Mouse (Mus musculus) intestine, embryonic 16.5 days (tissue): Measurements from ENCODE around the gene Fbxo40. TPM values are rescaled to one million over a fixed set of nuclear protein-coding genes. Genes with fewer than 3 reads are reported as not detected.

Experiments
- ATAC-seq: fragments of 200-750 bp; cut with Nextera tagmentation; 2 replicates; pipeline ENCODE4 v1.8.0; 2017; ENCODE audit warnings: moderate TSS enrichment, moderate library complexity
- H3K27ac ChIP-seq: fragments of 300-500 bp; sonication (generic); 2 replicates; pipeline ENCODE4 v1.5.1; 2014; ENCODE audit warnings: mild to moderate bottlenecking, low read length
- H3K27me3 ChIP-seq: fragments of 300-500 bp; sonication (generic); replicated peaks from 2 replicates; pipeline ENCODE4 v1.6.1; 2014; ENCODE audit warnings: low read length, control low read depth, mixed read lengths; ENCODE audit not compliant: control insufficient read depth, insufficient read depth
- H3K36me3 ChIP-seq: fragments of 300-500 bp; sonication (generic); 2 replicates; pipeline ENCODE4 v1.6.1; 2014; ENCODE audit warnings: low read length, control low read depth; ENCODE audit not compliant: control insufficient read depth, insufficient read depth
- H3K4me1 ChIP-seq: fragments of 300-500 bp; sonication (generic); 2 replicates; pipeline ENCODE4 v1.6.1; 2014; ENCODE audit warnings: low read length, control low read depth, mixed read lengths; ENCODE audit not compliant: control insufficient read depth, insufficient read depth
- H3K4me2 ChIP-seq: fragments of 300-500 bp; sonication (generic); 2 replicates; pipeline ENCODE4 v1.6.1; 2014; ENCODE audit warnings: low read depth, low read length, control low read depth
- H3K4me3 ChIP-seq: fragments of 300-500 bp; sonication (generic); 2 replicates; pipeline ENCODE4 v1.5.1; 2014; ENCODE audit warnings: mild to moderate bottlenecking, low read length
- H3K9ac ChIP-seq: fragments of 300-500 bp; sonication (generic); 2 replicates; pipeline ENCODE4 v1.6.1; 2014; ENCODE audit warnings: low read depth, low read length
- H3K9me3 ChIP-seq: fragments of 300-500 bp; sonication (generic); 2 replicates; pipeline ENCODE4 v1.6.1; 2016; ENCODE audit warnings: low read length, control low read depth; ENCODE audit not compliant: control insufficient read depth
- WGBS: fragments of 180-500 bp; shearing (Covaris S2); extraction: QIAGEN DNeasy Blood & Tissue Kit; methylation state at CpG from one replicate; pipeline ENCODE4 v1.1.7; 2014; 5-methylcytosine and 5-hydroxymethylcytosine counted together
- polyA plus RNA-seq: library from polyadenylated mRNA; unstranded; fragments of >200 nt; fragmentation: Nextera tagmentation; extraction: Ambion mirVana; gene quantifications from 2 replicates; pipeline ENCODE4 v1.2.1, GENCODE M21; 2015

Fbxo40 gene
- polyA plus RNA-seq, 1 experiment from 2014 or later, result not detected

GRCm38 (mm10) chr16:36927495-36928105 lies 62.7 kb downstream of the Fbxo40 start:
- no peak overlapping the region for H3K4me3 ChIP-seq
- no peaks in the 10 kb centered on the region for H3K27me3 ChIP-seq
- H3K9ac ChIP-seq, result no peak overlapping the region
- no peak overlapping the region for H3K4me2 ChIP-seq
- ATAC-seq, result no peak
- H3K9me3 ChIP-seq, result no peaks in the 10 kb centered on the region
- 84% methylated on average over 10 of the region's 10 CpGs for WGBS
- H3K4me1 ChIP-seq, result no peaks in the 10 kb centered on the region
- H3K27ac ChIP-seq, result no peak overlapping the region
- H3K36me3 ChIP-seq, result peaks cover 18% of the 10 kb centered on the region

GRCm38 (mm10) chr16:36926514-36927447 lies 63.5 kb downstream of the Fbxo40 start:
- 90% methylated on average over 10 of the region's 10 CpGs for WGBS
- Histone ChIP-seq H3K4me3 (no peak overlapping the region), H3K9ac (no peak overlapping the region), H3K4me2 (no peak overlapping the region), H3K4me1 (no peaks in the 10 kb centered on the region), H3K9me3 (no peaks in the 10 kb centered on the region), H3K27me3 (no peaks in the 10 kb centered on the region), H3K36me3 (peaks cover 14% of the 10 kb centered on the region), H3K27ac (no peak overlapping the region)
- no peak for ATAC-seq

- peaks cover 14% of the 10 kb centered on the region for H3K36me3 ChIP-seq
- H3K27ac ChIP-seq, result no peak overlapping the region
- no peaks in the 10 kb centered on the region for H3K27me3 ChIP-seq
- ATAC-seq, result no peak
- no peak overlapping the region for H3K9ac ChIP-seq
- no peaks in the 10 kb centered on the region for H3K4me1 ChIP-seq
- H3K4me2 ChIP-seq, result no peak overlapping the region
- 72% methylated on average over 6 of the region's 6 CpGs for WGBS
- H3K4me3 ChIP-seq, result no peak overlapping the region
- no peaks in the 10 kb centered on the region for H3K9me3 ChIP-seq
Measured at GRCm38 (mm10) chr16:36925797-36926196, 64.5 kb downstream of the Fbxo40 start.

GRCm38 (mm10) chr16:36925351-36925750 lies 64.9 kb downstream of the Fbxo40 start:
- Histone ChIP-seq H3K4me2 (no peak overlapping the region), H3K27ac (no peak overlapping the region), H3K9me3 (no peaks in the 10 kb centered on the region), H3K27me3 (no peaks in the 10 kb centered on the region), H3K36me3 (peaks cover 14% of the 10 kb centered on the region), H3K4me1 (no peaks in the 10 kb centered on the region), H3K9ac (no peak overlapping the region), H3K4me3 (no peak overlapping the region)
- ATAC-seq, result no peak
- 88% methylated on average over 6 of the region's 6 CpGs for WGBS

- no peak overlapping the region for H3K4me2 ChIP-seq
- 94% methylated on average over 8 of the region's 8 CpGs for WGBS
- no peaks in the 10 kb centered on the region for H3K27me3 ChIP-seq
- H3K27ac ChIP-seq, result no peak overlapping the region
- H3K4me1 ChIP-seq, result no peaks in the 10 kb centered on the region
- H3K4me3 ChIP-seq, result no peak overlapping the region
- H3K9ac ChIP-seq, result no peak overlapping the region
- no peak for ATAC-seq
- H3K9me3 ChIP-seq, result no peaks in the 10 kb centered on the region
- H3K36me3 ChIP-seq, result peaks cover 12% of the 10 kb centered on the region
Measured at GRCm38 (mm10) chr16:36924312-36924711, 66.0 kb downstream of the Fbxo40 start.

GRCm38 (mm10) chr16:36921980-36922379 lies 68.3 kb downstream of the Fbxo40 start:
- Histone ChIP-seq H3K9me3 (no peaks in the 10 kb centered on the region), H3K4me2 (no peak overlapping the region), H3K4me1 (no peaks in the 10 kb centered on the region), H3K9ac (no peak overlapping the region), H3K4me3 (no peak overlapping the region), H3K27me3 (no peaks in the 10 kb centered on the region), H3K36me3 (peaks cover 7% of the 10 kb centered on the region; the same call in 1 of the 2 replicates), H3K27ac (no peak overlapping the region)
- WGBS, result 91% methylated on average over 6 of the region's 6 CpGs
- ATAC-seq, result no peak

- no peak overlapping the region for H3K27ac ChIP-seq
- no peaks in the 10 kb centered on the region for H3K27me3 ChIP-seq
- ATAC-seq, result no peak
- H3K4me1 ChIP-seq, result no peaks in the 10 kb centered on the region
- H3K36me3 ChIP-seq, result peaks cover 4% of the 10 kb centered on the region; the same call in 1 of the 2 replicates
- no peaks in the 10 kb centered on the region for H3K9me3 ChIP-seq
- WGBS, result 93% methylated on average over 8 of the region's 8 CpGs
- no peak overlapping the region for H3K4me3 ChIP-seq
- H3K4me2 ChIP-seq, result no peak overlapping the region
- H3K9ac ChIP-seq, result no peak overlapping the region
Measured at GRCm38 (mm10) chr16:36921067-36921613, 69.1 kb downstream of the Fbxo40 start.

GRCm38 (mm10) chr16:36920410-36920809 lies 69.9 kb downstream of the Fbxo40 start:
- H3K4me1 ChIP-seq, result no peaks in the 10 kb centered on the region
- 86% methylated on average over 3 of the region's 3 CpGs for WGBS
- no peak overlapping the region for H3K4me3 ChIP-seq
- no peaks in the 10 kb centered on the region for H3K27me3 ChIP-seq
- H3K9me3 ChIP-seq, result no peaks in the 10 kb centered on the region
- H3K27ac ChIP-seq, result no peak overlapping the region
- no peak for ATAC-seq
- H3K36me3 ChIP-seq, result peaks cover 4% of the 10 kb centered on the region; the same call in 1 of the 2 replicates
- no peak overlapping the region for H3K4me2 ChIP-seq
- H3K9ac ChIP-seq, result no peak overlapping the region

- H3K36me3 ChIP-seq, result 0 out of 2 replicates have a peak, but pooled peaks cover 4% of the 10 kb centered on the region
- H3K9ac ChIP-seq, result no peak overlapping the region
- no peak overlapping the region for H3K27ac ChIP-seq
- WGBS, result 94% methylated on average over 10 of the region's 10 CpGs
- no peak overlapping the region for H3K4me2 ChIP-seq
- no peak for ATAC-seq
- no peaks in the 10 kb centered on the region for H3K9me3 ChIP-seq
- H3K27me3 ChIP-seq, result no peaks in the 10 kb centered on the region
- H3K4me1 ChIP-seq, result no peaks in the 10 kb centered on the region
- no peak overlapping the region for H3K4me3 ChIP-seq
Measured at GRCm38 (mm10) chr16:36918505-36918904, 71.8 kb downstream of the Fbxo40 start.
